Mouse (Mus musculus) MEL (cell line): ENCODE measurements around the gene Abcc1. TPM values are rescaled to one million over a fixed set of nuclear protein-coding genes. Genes with fewer than 3 reads are reported as not detected.

ENCODE experiments used
- DNase-seq: peaks from one replicate; pipeline ENCODE4 v3.0.0; 2011; ENCODE audit warnings: low read depth, low spot score
- H3K27ac ChIP-seq: 2 replicates; pipeline ENCODE4 v1.5.1; 2012; ENCODE audit warnings: low read depth, mild to moderate bottlenecking, control low read depth, low read length, moderate library complexity; ENCODE audit not compliant: control insufficient read depth
- H3K27me3 ChIP-seq, 2 experiments: fragments of 150-350 bp in 1 of 2; sonication (generic) in 1 of 2; 2 replicates each; pipeline ENCODE4 v1.6.1; 2012; ENCODE audit warnings: low read length in 2 of 2, mild to moderate bottlenecking in 2 of 2, improper control_type of control experiment in 1 of 2, moderate library complexity in 1 of 2; ENCODE audit not compliant: insufficient read depth in 2 of 2, control insufficient read depth in 1 of 2
- H3K36me3 ChIP-seq, 2 experiments: 2 replicates each; pipeline ENCODE4 v1.6.1; 2012 to 2014; ENCODE audit warnings: low read length in 2 of 2, improper control_type of control experiment in 1 of 2, inconsistent platforms in 1 of 2, mild to moderate bottlenecking in 1 of 2; ENCODE audit not compliant: insufficient read depth in 2 of 2, control insufficient read depth in 1 of 2
- H3K4me1 ChIP-seq, 2 experiments: fragments of 150-350 bp in 1 of 2; sonication (generic) in 1 of 2; 2 replicates each; pipeline ENCODE4 v1.6.1; 2012; ENCODE audit warnings: low read length in 2 of 2, improper control_type of control experiment in 1 of 2, mild to moderate bottlenecking in 1 of 2; ENCODE audit not compliant: insufficient read depth in 2 of 2, control insufficient read depth in 1 of 2
- H3K4me3 ChIP-seq, 2 experiments: fragments of 150-350 bp in 1 of 2; sonication (generic) in 1 of 2; 2 replicates each; pipeline ENCODE4 v1.5.1; 2012; ENCODE audit warnings: low read depth in 2 of 2, low read length in 2 of 2, mild to moderate bottlenecking in 2 of 2, moderate library complexity in 2 of 2, control low read depth in 1 of 2, improper control_type of control experiment in 1 of 2; ENCODE audit not compliant: control insufficient read depth in 1 of 2, insufficient read depth in 1 of 2
- H3K79me2 ChIP-seq: 2 replicates; pipeline ENCODE4 v1.6.1; 2012; ENCODE audit warnings: mild to moderate bottlenecking, low read length, moderate library complexity; ENCODE audit not compliant: control insufficient read depth, poor library complexity, insufficient read depth
- H3K9ac ChIP-seq: 2 replicates; pipeline ENCODE4 v1.6.1; 2012; ENCODE audit warnings: low read depth, mild to moderate bottlenecking, control low read depth, low read length, moderate library complexity; ENCODE audit not compliant: control insufficient read depth, poor library complexity, severe bottlenecking
- H3K9me3 ChIP-seq: fragments of 150-350 bp; sonication (generic); replicated peaks from 2 replicates; pipeline ENCODE4 v1.6.1; 2012; ENCODE audit warnings: mild to moderate bottlenecking, low read length, improper control_type of control experiment, moderate library complexity; ENCODE audit not compliant: insufficient read depth
- CHD2 ChIP-seq: IDR thresholded peaks from 2 replicates; pipeline ENCODE4 v1.6.1; 2011; ENCODE audit warnings: low read length, improper control_type of control experiment
- ELF1 ChIP-seq: IDR thresholded peaks from 2 replicates; pipeline ENCODE4 v1.6.1; 2014; ENCODE audit warnings: low read depth, mild to moderate bottlenecking, inconsistent platforms, low read length, improper control_type of control experiment, moderate library complexity
- EP300 ChIP-seq, 2 experiments: IDR thresholded peaks; 2 replicates each; pipeline ENCODE4 v1.6.1; 2011; ENCODE audit warnings: improper control_type of control experiment in 2 of 2, low read length in 2 of 2, low read depth in 1 of 2, mild to moderate bottlenecking in 1 of 2
- GABPA ChIP-seq: IDR thresholded peaks from 2 replicates; pipeline ENCODE4 v1.6.1; 2012; ENCODE audit warnings: low read depth, mild to moderate bottlenecking, inconsistent platforms, low read length, improper control_type of control experiment, moderate library complexity
- GATA1 ChIP-seq: IDR thresholded peaks from 2 replicates; pipeline ENCODE4 v1.6.1; 2011; ENCODE audit warnings: low read depth, low read length, improper control_type of control experiment
- HCFC1 ChIP-seq: IDR thresholded peaks from 2 replicates; pipeline ENCODE4 v1.6.1; 2012; ENCODE audit warnings: low read depth, mild to moderate bottlenecking, inconsistent platforms, low read length, improper control_type of control experiment, moderate library complexity
- JUND ChIP-seq: IDR thresholded peaks from 2 replicates; pipeline ENCODE4 v1.6.1; 2011; ENCODE audit warnings: low read depth, mild to moderate bottlenecking, improper control_type of control experiment, low read length
- MAFK ChIP-seq: IDR thresholded peaks from 2 replicates; pipeline ENCODE4 v1.6.1; 2011; ENCODE audit warnings: low read depth, mild to moderate bottlenecking, low read length, improper control_type of control experiment, borderline replicate concordance
- MEF2A ChIP-seq: IDR thresholded peaks from 2 replicates; pipeline ENCODE4 v1.6.1; 2014; ENCODE audit warnings: low read depth, mild to moderate bottlenecking, inconsistent platforms, low read length, improper control_type of control experiment; ENCODE audit not compliant: poor library complexity, insufficient replicate concordance, severe bottlenecking; ENCODE audit errors: extremely low read depth
- MXI1 ChIP-seq: IDR thresholded peaks from 2 replicates; pipeline ENCODE4 v1.6.1; 2011; ENCODE audit warnings: mild to moderate bottlenecking, low read depth, low read length, improper control_type of control experiment
- MYC ChIP-seq: IDR thresholded peaks from 2 replicates; pipeline ENCODE4 v1.6.1; 2011; ENCODE audit warnings: low read depth, mild to moderate bottlenecking, low read length, improper control_type of control experiment, moderate library complexity
- NELFE ChIP-seq: IDR thresholded peaks from 2 replicates; pipeline ENCODE4 v1.6.1; 2011; ENCODE audit warnings: low read depth, low read length, improper control_type of control experiment
- POLR2A ChIP-seq, 2 experiments: IDR thresholded peaks; 2 replicates each; pipeline ENCODE4 v1.6.1; 2011 to 2012; ENCODE audit warnings: low read length in 2 of 2, mild to moderate bottlenecking in 2 of 2, control low read depth in 1 of 2, improper control_type of control experiment in 1 of 2, low read depth in 1 of 2, moderate library complexity in 1 of 2; ENCODE audit not compliant: control insufficient read depth in 1 of 2, insufficient read depth in 1 of 2, poor library complexity in 1 of 2
- POLR2AphosphoS5 ChIP-seq: IDR thresholded peaks from 2 replicates; pipeline ENCODE4 v1.6.1; 2012; ENCODE audit warnings: low read depth, borderline replicate concordance, mild to moderate bottlenecking, inconsistent platforms, low read length, moderate library complexity, mixed read lengths
- RAD21 ChIP-seq: IDR thresholded peaks from 2 replicates; pipeline ENCODE4 v1.6.1; 2011; ENCODE audit warnings: mild to moderate bottlenecking, low read depth, low read length, improper control_type of control experiment
- TAL1 ChIP-seq: IDR thresholded peaks from 2 replicates; pipeline ENCODE4 v1.6.1; 2012; ENCODE audit warnings: mild to moderate bottlenecking, inconsistent platforms, low read length, moderate library complexity, mixed read lengths
- TCF12 ChIP-seq: IDR thresholded peaks from 2 replicates; pipeline ENCODE4 v1.6.1; 2014; ENCODE audit warnings: low read depth, mild to moderate bottlenecking, inconsistent platforms, low read length, improper control_type of control experiment, moderate library complexity
- USF1 ChIP-seq: IDR thresholded peaks from 2 replicates; pipeline ENCODE4 v1.6.1; 2014; ENCODE audit warnings: low read depth, mild to moderate bottlenecking, inconsistent platforms, low read length, improper control_type of control experiment, moderate library complexity
- ZC3H11A ChIP-seq: IDR thresholded peaks from 2 replicates; pipeline ENCODE4 v1.6.1; 2012; ENCODE audit warnings: low read depth, mild to moderate bottlenecking, inconsistent platforms, low read length, improper control_type of control experiment
- ZKSCAN1 ChIP-seq: IDR thresholded peaks from 2 replicates; pipeline ENCODE4 v1.6.1; 2012; ENCODE audit warnings: low read depth, mild to moderate bottlenecking, inconsistent platforms, low read length, improper control_type of control experiment, moderate library complexity
- polyA plus RNA-seq, 2 experiments: library from polyadenylated mRNA; stranded (reverse) in 1 of 2; unstranded in 1 of 2; fragments of >175 nt in 1 of 2; fragments of >200 nt in 1 of 2; gene quantifications; 2 replicates each; pipeline versions ENCODE4 v1.2.1 to v1.2.4; 2012; ENCODE audit warnings: low replicate concordance in 2 of 2, low read depth in 1 of 2; ENCODE audit not compliant: insufficient read length in 2 of 2, insufficient read depth in 1 of 2, missing spikeins in 1 of 2
- total RNA-seq: library from RNA; depleted of rRNA; stranded (reverse); fragments of 300-350 nt; gene quantifications from 2 replicates; pipeline ENCODE4 v1.2.3, GENCODE M21; 2012

Abcc1 gene
- total and polyA plus RNA-seq, 3 experiments, result 31.5 to 39.8 (median 34.2) TPM

- Histone ChIP-seq H3K79me2 (no peaks in the 10 kb centered on the region), H3K9me3 (no peaks in the 10 kb centered on the region), H3K27ac (no peak overlapping the region), H3K9ac (no peak overlapping the region), H3K4me1 (no peaks in the 10 kb centered on the region), H3K27me3 (no peaks in the 10 kb centered on the region), H3K4me3 (no peak overlapping the region), H3K36me3 (peaks cover 0 to 13% of the 10 kb centered on the region in 2 experiments; a peak in 2 of 4 replicates)
- TF ChIP-seq ZC3H11A (no peak), ZKSCAN1 (no peak), TAL1 (no peak), MYC (no peak), MAFK (no peak), MEF2A (no peak), USF1 (no peak), GABPA (no peak), JUND (no peak), POLR2A (IDR thresholded peaks at IDR 0.05; ENCODE audit: control insufficient read depth in 1 of 2, insufficient read depth in 1 of 2, low read depth in 1 of 2, low read length in 2 of 2, poor library complexity in 1 of 2) (no peak), RAD21 (no peak), TCF12 (no peak), CHD2 (no peak), GATA1 (no peak)
- DNase-seq, result no peak
Measured at GRCm38 (mm10) chr16:14472171-14472570, 110.8 kb downstream of the Abcc1 start.

GRCm38 (mm10) chr16:14473686-14474085 is 112.3 kb downstream of the Abcc1 start:
- peaks cover 0 to 11% of the 10 kb centered on the region in 2 experiments; a peak in 2 of 4 replicates for H3K36me3 ChIP-seq
- TF ChIP-seq GATA1 (no peak), ELF1 (no peak), MXI1 (no peak), JUND (no peak), MAFK (no peak), EP300 (IDR thresholded peaks at IDR 0.05; ENCODE audit: low read depth in 1 of 2, low read length in 2 of 2) (no peak), MEF2A (no peak), POLR2A (IDR thresholded peaks at IDR 0.05; ENCODE audit: control insufficient read depth in 1 of 2, insufficient read depth in 1 of 2, low read depth in 1 of 2, low read length in 2 of 2, poor library complexity in 1 of 2) (no peak), POLR2AphosphoS5 (no peak), ZC3H11A (no peak), NELFE (no peak), CHD2 (no peak), ZKSCAN1 (no peak), MYC (no peak), HCFC1 (no peak)
- TF ChIP-seq, all 39 proteins: peak for 0

More at GRCm38 (mm10) chr16:14473686-14474085, 112.3 kb downstream of the Abcc1 start:
- Histone ChIP-seq H3K27ac (no peak overlapping the region), H3K79me2 (no peaks in the 10 kb centered on the region), H3K9ac (no peak overlapping the region), H3K4me1 (no peaks in the 10 kb centered on the region), H3K4me3 (no peak overlapping the region), H3K27me3 (no peaks in the 10 kb centered on the region), H3K9me3 (no peaks in the 10 kb centered on the region)
- DNase-seq, result no peak
